8 mouse cellular contexts compared by ENCODE assay signal in genomic region chr9:86701844-86702243, GRCm38 (mm10). TPM values are rescaled to one million over a fixed set of nuclear protein-coding genes. Genes with fewer than 3 reads are reported as not detected.
A peak's percentile ranks its signal among the peaks of the same experiment; 100 is the strongest.
DNase-seq lines count a peak whose midpoint lies in the region; ATAC-seq lines count a peak whose summit lies in the region.
"Had no signal": no experiment of that assay in that cellular context is flagged by ENCODE, and none has a peak within 500 bp of the region (broad histone marks: within the 10 kb centered on the region; RNA-seq: fewer than 3 reads in every experiment).

No protein-coding gene starts in this region.

- no peak overlapping the region for H3K4me3 ChIP-seq in liver, embryonic 11.5 days (ENCODE audit: low read depth, low read length)
- H3K4me3 ChIP-seq in embryonic facial prominence, embryonic 14.5 days (ENCODE audit: low read depth, low read length) = no peak overlapping the region
- H3K4me3 ChIP-seq in limb, embryonic 13.5 days = no peak overlapping the region
- no peak overlapping the region for H3K4me3 ChIP-seq in stomach, embryonic 14.5 days (ENCODE audit: low read depth, low read length)
- no peak overlapping the region for H3K4me3 ChIP-seq in neural tube, embryonic 15.5 days (replicated peaks)

- no peaks in the 10 kb centered on the region for H3K27me3 ChIP-seq in liver, embryonic 11.5 days (replicated peaks; ENCODE audit: control insufficient read depth, insufficient read depth, low read length)
- H3K27me3 ChIP-seq in embryonic facial prominence, embryonic 14.5 days (replicated peaks; ENCODE audit: control insufficient read depth, insufficient read depth, low read length) = no peaks in the 10 kb centered on the region
- H3K27me3 ChIP-seq in limb, embryonic 13.5 days = no peaks in the 10 kb centered on the region
- no peaks in the 10 kb centered on the region for H3K27me3 ChIP-seq in stomach, embryonic 14.5 days (ENCODE audit: control insufficient read depth, insufficient read depth, low read length)
- H3K27me3 ChIP-seq in neural tube, embryonic 15.5 days (replicated peaks) = no peaks in the 10 kb centered on the region

- ATAC-seq in liver, embryonic 11.5 days (replicated peaks; ENCODE audit: low FRiP score) = peak; percentile 68
- peak; percentile 62; the same call in 1 of the 2 replicates for ATAC-seq in embryonic facial prominence, embryonic 14.5 days (ENCODE audit: low read depth)
- peak; percentile 55; the same call in 1 of the 2 replicates for ATAC-seq in limb, embryonic 13.5 days (ENCODE audit: low FRiP score, low read depth)
- ATAC-seq in stomach, embryonic 14.5 days (ENCODE audit: insufficient number of reproducible peaks, insufficient read depth, low FRiP score, low read depth) = peak; percentile 81
- no peak for ATAC-seq in neural tube, embryonic 15.5 days (ENCODE audit: low FRiP score)

- H3K4me2 ChIP-seq in liver, embryonic 11.5 days = no peak overlapping the region
- H3K4me2 ChIP-seq in embryonic facial prominence, embryonic 14.5 days (ENCODE audit: low read depth, low read length) = no peak overlapping the region
- H3K4me2 ChIP-seq in limb, embryonic 13.5 days (replicated peaks) = no peak overlapping the region
- H3K4me2 ChIP-seq in stomach, embryonic 14.5 days (replicated peaks; ENCODE audit: low read depth, low read length) = no peak overlapping the region
- no peak overlapping the region for H3K4me2 ChIP-seq in neural tube, embryonic 15.5 days

- DNase-seq in liver, embryonic 11.5 days (ENCODE audit: low spot score) = no peak
- no peak for DNase-seq in liver
- no peak for DNase-seq in embryonic facial prominence, embryonic 14.5 days (ENCODE audit: low spot score)
- DNase-seq in thymus, postnatal 0 days (ENCODE audit: low spot score) = no peak
- DNase-seq: cerebellum, adult 11-12 months had no signal

- WGBS in liver, embryonic 11.5 days = 12% methylated on average over 2 of the region's 2 CpGs
- WGBS in embryonic facial prominence, embryonic 14.5 days = 19% methylated on average over 2 of the region's 2 CpGs
- 15% methylated on average over 2 of the region's 2 CpGs for WGBS in limb, embryonic 13.5 days
- 18% methylated on average over 2 of the region's 2 CpGs for WGBS in stomach, embryonic 14.5 days
- 25% methylated on average over 2 of the region's 2 CpGs for WGBS in neural tube, embryonic 15.5 days

- H3K27ac ChIP-seq in liver, embryonic 11.5 days (ENCODE audit: low read depth, low read length) = no peak overlapping the region
- peak overlapping the region; percentile 58; the same call in 1 of the 2 replicates for H3K27ac ChIP-seq in embryonic facial prominence, embryonic 14.5 days (replicated peaks; ENCODE audit: low read depth, low read length)
- peak overlapping the region; percentile 77; the same call in 1 of the 2 replicates for H3K27ac ChIP-seq in limb, embryonic 13.5 days
- H3K27ac ChIP-seq in stomach, embryonic 14.5 days (ENCODE audit: low read length) = peak overlapping the region; percentile 6; the same call in 1 of the 2 replicates
- no peak overlapping the region for H3K27ac ChIP-seq in neural tube, embryonic 15.5 days (replicated peaks)

- no peaks in the 10 kb centered on the region for H3K9me3 ChIP-seq in liver, embryonic 11.5 days (ENCODE audit: control insufficient read depth, low read length)
- H3K9me3 ChIP-seq in embryonic facial prominence, embryonic 14.5 days (ENCODE audit: control insufficient read depth, low read length) = no peaks in the 10 kb centered on the region
- no peaks in the 10 kb centered on the region for H3K9me3 ChIP-seq in limb, embryonic 13.5 days
- no peaks in the 10 kb centered on the region for H3K9me3 ChIP-seq in stomach, embryonic 14.5 days (ENCODE audit: control insufficient read depth, low read depth, low read length)
- H3K9me3 ChIP-seq in neural tube, embryonic 15.5 days (replicated peaks) = no peaks in the 10 kb centered on the region

- H3K36me3 ChIP-seq in liver, embryonic 11.5 days (ENCODE audit: control insufficient read depth, insufficient read depth, low read length) = no peaks in the 10 kb centered on the region
- H3K36me3 ChIP-seq in embryonic facial prominence, embryonic 14.5 days (ENCODE audit: control insufficient read depth, insufficient read depth, low read length) = no peaks in the 10 kb centered on the region
- no peaks in the 10 kb centered on the region for H3K36me3 ChIP-seq in limb, embryonic 13.5 days
- no peaks in the 10 kb centered on the region for H3K36me3 ChIP-seq in stomach, embryonic 14.5 days (ENCODE audit: control insufficient read depth, insufficient read depth, low read length)
- no peaks in the 10 kb centered on the region for H3K36me3 ChIP-seq in neural tube, embryonic 15.5 days

- H3K9ac ChIP-seq in liver, embryonic 11.5 days (ENCODE audit: low read depth, low read length) = no peak overlapping the region
- H3K9ac ChIP-seq in embryonic facial prominence, embryonic 14.5 days (ENCODE audit: low read depth, low read length) = no peak overlapping the region
- no peak overlapping the region for H3K9ac ChIP-seq in limb, embryonic 13.5 days
- no peak overlapping the region for H3K9ac ChIP-seq in stomach, embryonic 14.5 days (replicated peaks; ENCODE audit: low read depth, low read length)
- no peak overlapping the region for H3K9ac ChIP-seq in neural tube, embryonic 15.5 days (replicated peaks)

- no peaks in the 10 kb centered on the region for H3K4me1 ChIP-seq in liver, embryonic 11.5 days (replicated peaks; ENCODE audit: control insufficient read depth, insufficient read depth, low read length)
- H3K4me1 ChIP-seq in embryonic facial prominence, embryonic 14.5 days (ENCODE audit: control insufficient read depth, insufficient read depth, low read length) = peaks cover 3% of the 10 kb centered on the region; the same call in 1 of the 2 replicates
- 0 out of 2 replicates have a peak, but pooled peaks cover 9% of the 10 kb centered on the region for H3K4me1 ChIP-seq in limb, embryonic 13.5 days
- peaks cover 3% of the 10 kb centered on the region; the same call in 1 of the 2 replicates for H3K4me1 ChIP-seq in stomach, embryonic 14.5 days (ENCODE audit: control insufficient read depth, insufficient read depth, low read length)
- no peaks in the 10 kb centered on the region for H3K4me1 ChIP-seq in neural tube, embryonic 15.5 days

RNA-seq across cellular contexts. Expression of gene Me1, which starts 6.1 kb away (rescaled TPM):
- polyA plus RNA-seq in liver, embryonic 11.5 days (2014; fragmentation: Nextera tagmentation; extraction: Ambion mirVana) = 6.6 and 7.7 TPM in 2 replicates
- polyA plus RNA-seq in embryonic facial prominence, embryonic 14.5 days (2014; fragmentation: Nextera tagmentation; extraction: Ambion mirVana) = 26.1 and 26.3 TPM in 2 replicates
- polyA plus RNA-seq in limb, embryonic 13.5 days (2015; fragmentation: Nextera tagmentation; extraction: Ambion mirVana) = 21.8 and 22.5 TPM in 2 replicates
- 10.3 and 12.3 TPM in 2 replicates for polyA plus RNA-seq in stomach, embryonic 14.5 days (2014; fragmentation: Nextera tagmentation; extraction: Ambion mirVana)
- polyA plus RNA-seq in thymus, postnatal 0 days (2015; fragmentation: Nextera tagmentation; extraction: Ambion mirVana) = 8.8 and 10.0 TPM in 2 replicates
- polyA plus RNA-seq in neural tube, embryonic 15.5 days (2015; fragmentation: Nextera tagmentation; extraction: Ambion mirVana) = 47.1 and 54.1 TPM in 2 replicates

RNA-seq across cellular contexts. Expression of gene Prss35, which starts 41.6 kb away (rescaled TPM):
- 2.3 and 3.7 TPM in 2 replicates for polyA plus RNA-seq in liver, embryonic 11.5 days (2014; fragmentation: Nextera tagmentation; extraction: Ambion mirVana)
- 65.4 and 71.9 TPM in 2 replicates for polyA plus RNA-seq in embryonic facial prominence, embryonic 14.5 days (2014; fragmentation: Nextera tagmentation; extraction: Ambion mirVana)
- polyA plus RNA-seq in limb, embryonic 13.5 days (2015; fragmentation: Nextera tagmentation; extraction: Ambion mirVana) = 51.6 and 52.9 TPM in 2 replicates
- 10.8 and 15.8 TPM in 2 replicates for polyA plus RNA-seq in stomach, embryonic 14.5 days (2014; fragmentation: Nextera tagmentation; extraction: Ambion mirVana)
- polyA plus RNA-seq in thymus, postnatal 0 days (2015; fragmentation: Nextera tagmentation; extraction: Ambion mirVana) = 0.35 and 1.4 TPM in 2 replicates
- polyA plus RNA-seq in neural tube, embryonic 15.5 days (2015; fragmentation: Nextera tagmentation; extraction: Ambion mirVana) = 11.0 and 12.4 TPM in 2 replicates

Comparison
In these comparisons a context has a peak if more than half of its experiments do, and no peak if none do; other contexts are left out.
1. H3K27ac ChIP-seq: peak in embryonic facial prominence, embryonic 14.5 days (single experiment), limb, embryonic 13.5 days (single experiment) and stomach, embryonic 14.5 days (single experiment); none in liver, embryonic 11.5 days (single experiment) and neural tube, embryonic 15.5 days (single experiment).